Mouse (Mus musculus) mouse embryonic stem cell (cell line): Measurements from ENCODE around the gene 4931440F15Rik.
"Not testable (repeated sequence)": the region's sequence is repeated elsewhere in the genome, so short reads cannot be mapped to it uniquely, and the experiment has no call there.

Experiments
- in situ Hi-C, 2 experiments: fragments of 300-500 bp; cut with MboI; formaldehyde crosslinking; loops; 1 replicate in 1 of 2; 3 replicates in 1 of 2; pipeline ENCODE4 v1.14.3; 2019 to 2020; ENCODE audit warnings: low sequenced_read_pairs in 2 of 2, low pct_unique_long_range_greater_than_20kb in 1 of 2, mixed read lengths in 1 of 2; ENCODE audit not compliant: unreplicated experiment in 1 of 2

The 4931440F15Rik gene

GRCm38 (mm10) chr11:29825271-29825718 lies at the start of gene 4931440F15Rik:
4931440F15Rik (minus strand) TSS chr11:29825668.
- in situ Hi-C loops: not testable (repeated sequence)

GRCm38 (mm10) chr11:29874781-29875180 lies 49.3 kb upstream of the 4931440F15Rik start:
- in situ Hi-C loops: loop anchor here in 1 of 2 experiments (25.0 kb wide), 1 partner anchor 312 kb away; no protein-coding TSS in a partner anchor

- in situ Hi-C loops: no loop called here
These were observed 44.7 kb upstream of the 4931440F15Rik start for GRCm38 (mm10) chr11:29870174-29870573.

- in situ Hi-C loops: no loop called here
These were observed 38.8 kb upstream of the 4931440F15Rik start for GRCm38 (mm10) chr11:29864269-29864668.

GRCm38 (mm10) chr11:29861750-29862397 lies 36.4 kb upstream of the 4931440F15Rik start:
- in situ Hi-C loops: no loop called here

GRCm38 (mm10) chr11:29861040-29861439 lies 35.6 kb upstream of the 4931440F15Rik start:
- in situ Hi-C loops: no loop called here

GRCm38 (mm10) chr11:29840606-29841227 lies 15.2 kb upstream of the 4931440F15Rik start:
- in situ Hi-C loops: no loop called here

- in situ Hi-C loops: no loop called here
These were observed 14.3 kb upstream of the 4931440F15Rik start for GRCm38 (mm10) chr11:29839781-29840180.

GRCm38 (mm10) chr11:29837066-29837465 lies 11.6 kb upstream of the 4931440F15Rik start:
- in situ Hi-C loops: no loop called here

- in situ Hi-C loops: no loop called here
These were observed 2.3 kb upstream of the 4931440F15Rik start for GRCm38 (mm10) chr11:29827729-29828128.

GRCm38 (mm10) chr11:29826001-29826400 lies 533 bp upstream of the 4931440F15Rik start:
- in situ Hi-C loops: no loop called here

- in situ Hi-C loops: not testable (repeated sequence)
These were observed 796 bp downstream of the 4931440F15Rik start for GRCm38 (mm10) chr11:29824474-29825270.

GRCm38 (mm10) chr11:29823141-29823540 lies 2.3 kb downstream of the 4931440F15Rik start:
- in situ Hi-C loops: no loop called here

- in situ Hi-C loops: no loop called here
These were observed 9.8 kb downstream of the 4931440F15Rik start for GRCm38 (mm10) chr11:29815670-29816069.

- in situ Hi-C loops: no loop called here
These were observed 10.2 kb downstream of the 4931440F15Rik start for GRCm38 (mm10) chr11:29815261-29815660.

GRCm38 (mm10) chr11:29813267-29813666 lies 12.2 kb downstream of the 4931440F15Rik start:
- in situ Hi-C loops: no loop called here

- in situ Hi-C loops: no loop called here
These were observed 13.0 kb downstream of the 4931440F15Rik start for GRCm38 (mm10) chr11:29812475-29812874.

GRCm38 (mm10) chr11:29810324-29810723 lies 15.1 kb downstream of the 4931440F15Rik start:
- in situ Hi-C loops: no loop called here

GRCm38 (mm10) chr11:29808981-29809589 lies 16.4 kb downstream of the 4931440F15Rik start:
- in situ Hi-C loops: no loop called here
